Mouse (Mus musculus) forebrain, embryonic 11.5 days (tissue): ENCODE measurements around the gene Tiprl. TPM values are rescaled to one million over a fixed set of nuclear protein-coding genes. Genes with fewer than 3 reads are reported as not detected.
A peak's percentile ranks its signal among the peaks of the same experiment; 100 is the strongest.

Experiments
- ATAC-seq: fragments of 200-750 bp; cut with Nextera tagmentation; replicated peaks from 2 replicates; pipeline ENCODE4 v1.8.0; 2017; ENCODE audit warnings: moderate TSS enrichment; ENCODE audit not compliant: low FRiP score
- DNase-seq: peaks from one replicate; pipeline ENCODE4 v3.0.0-alpha.2; 2017; ENCODE audit warnings: low spot score
- H3K27ac ChIP-seq: fragments of 300-500 bp; sonication (generic); 2 replicates; pipeline ENCODE4 v1.5.1; 2014; ENCODE audit warnings: low read depth, low read length
- H3K27me3 ChIP-seq: fragments of 300-500 bp; sonication (generic); 2 replicates; pipeline ENCODE4 v1.6.1; 2014; ENCODE audit warnings: mild to moderate bottlenecking, low read length, mixed read lengths; ENCODE audit not compliant: control insufficient read depth, insufficient read depth
- H3K36me3 ChIP-seq: fragments of 300-500 bp; sonication (generic); 2 replicates; pipeline ENCODE4 v1.6.1; 2014; ENCODE audit warnings: mild to moderate bottlenecking, low read length, moderate library complexity, mixed read lengths; ENCODE audit not compliant: control insufficient read depth, insufficient read depth
- H3K4me1 ChIP-seq: fragments of 300-500 bp; sonication (generic); replicated peaks from 2 replicates; pipeline ENCODE4 v1.6.1; 2014; ENCODE audit warnings: low read length, mixed read lengths; ENCODE audit not compliant: control insufficient read depth, insufficient read depth
- H3K4me2 ChIP-seq: fragments of 300-500 bp; sonication (generic); 2 replicates; pipeline ENCODE4 v1.6.1; 2014; ENCODE audit warnings: low read depth, mild to moderate bottlenecking, low read length, moderate library complexity, mixed read lengths; ENCODE audit not compliant: severe bottlenecking
- H3K4me3 ChIP-seq: fragments of 300-500 bp; sonication (generic); 2 replicates; pipeline ENCODE4 v1.5.1; 2014; ENCODE audit warnings: low read depth, low read length
- H3K9ac ChIP-seq: fragments of 300-500 bp; sonication (generic); 2 replicates; pipeline ENCODE4 v1.6.1; 2014; ENCODE audit warnings: low read length
- H3K9me3 ChIP-seq: fragments of 300-500 bp; sonication (generic); 2 replicates; pipeline ENCODE4 v1.6.1; 2016; ENCODE audit warnings: low read length, mixed read lengths; ENCODE audit not compliant: control insufficient read depth
- WGBS: fragments of 180-500 bp; shearing (Covaris S2); extraction: QIAGEN DNeasy Blood & Tissue Kit; methylation state at CpG from one replicate; pipeline ENCODE4 v1.1.7; 2014; 5-methylcytosine and 5-hydroxymethylcytosine counted together
- polyA plus RNA-seq: library from polyadenylated mRNA; unstranded; fragments of >200 nt; fragmentation: Nextera tagmentation; extraction: Ambion mirVana; gene quantifications from 2 replicates; pipeline ENCODE4 v1.2.1, GENCODE M21; 2014

Gene Tiprl
- polyA plus RNA-seq, 1 experiment from 2014 or later = 104 TPM

- 84% methylated on average over 5 of the region's 5 CpGs for WGBS
- H3K9me3 ChIP-seq = no peaks in the 10 kb centered on the region
- no peak overlapping the region for H3K4me2 ChIP-seq
- DNase-seq = peak; percentile 41
- H3K4me3 ChIP-seq = no peak overlapping the region
- no peak for ATAC-seq
- H3K36me3 ChIP-seq = no peaks in the 10 kb centered on the region
- H3K27me3 ChIP-seq = no peaks in the 10 kb centered on the region
- H3K9ac ChIP-seq = no peak overlapping the region
- no peak overlapping the region for H3K27ac ChIP-seq
- H3K4me1 ChIP-seq = no peaks in the 10 kb centered on the region
These were observed 57.5 kb downstream of the Tiprl start for GRCm38 (mm10) chr1:165179321-165179720.

DNA sequence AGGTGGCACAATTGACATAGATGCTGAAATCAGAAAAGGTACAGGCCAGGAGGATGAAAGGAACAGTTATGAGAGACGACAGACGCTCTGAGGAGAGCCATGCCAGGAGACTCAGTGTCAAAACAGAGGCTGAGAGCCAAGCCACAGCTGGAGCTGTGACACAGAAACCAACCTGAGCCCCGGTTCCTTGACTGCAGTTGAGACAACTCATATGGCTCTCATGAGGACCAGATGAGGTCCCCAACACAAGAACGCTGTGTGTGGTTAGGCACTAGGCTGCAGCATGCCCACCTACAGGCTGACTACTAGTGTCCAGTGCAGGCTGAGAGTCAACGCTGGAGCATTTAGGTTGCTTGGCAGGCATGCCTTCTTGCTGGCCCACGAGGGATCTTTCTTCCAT lies 58.7 kb downstream of the Tiprl start:
- Histone ChIP-seq H3K9me3 (no peaks in the 10 kb centered on the region), H3K4me1 (no peaks in the 10 kb centered on the region), H3K4me2 (no peak overlapping the region), H3K27ac (no peak overlapping the region), H3K36me3 (no peaks in the 10 kb centered on the region), H3K9ac (no peak overlapping the region), H3K4me3 (no peak overlapping the region), H3K27me3 (no peaks in the 10 kb centered on the region)
- ATAC-seq (no peak), DNase-seq (peak; percentile 46)
- WGBS = 84% methylated on average over 6 of the region's 6 CpGs

DNA sequence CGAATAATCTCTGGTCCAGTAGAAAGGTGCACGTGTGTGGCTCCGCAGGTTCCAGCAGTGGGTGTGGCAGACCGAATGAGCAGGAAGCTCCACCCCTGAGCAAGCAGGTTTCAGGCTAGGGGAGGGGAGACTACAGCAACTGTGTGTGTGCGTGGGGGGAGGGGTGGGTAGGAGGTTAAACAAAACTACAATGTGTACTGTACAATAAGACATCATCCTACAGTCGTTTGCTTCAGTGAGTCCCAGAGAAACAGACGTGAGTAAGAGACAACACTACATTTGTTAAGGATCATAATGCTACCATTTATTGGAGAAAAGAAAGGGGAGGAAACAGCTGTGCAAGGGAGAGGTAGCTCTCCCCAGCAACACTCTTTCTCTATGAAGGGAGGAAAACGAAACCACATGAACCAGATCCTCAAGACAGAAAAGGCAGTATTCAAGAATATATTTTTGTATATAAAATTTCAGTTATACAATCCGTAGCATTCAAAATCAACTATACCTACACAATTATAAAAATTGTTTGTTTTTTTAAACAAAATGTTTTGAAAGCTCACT lies 62.7 kb downstream of the Tiprl start:
- Histone ChIP-seq H3K4me1 (no peaks in the 10 kb centered on the region), H3K4me2 (no peak overlapping the region), H3K27me3 (no peaks in the 10 kb centered on the region), H3K9ac (no peak overlapping the region), H3K9me3 (no peaks in the 10 kb centered on the region), H3K4me3 (no peak overlapping the region), H3K36me3 (no peaks in the 10 kb centered on the region), H3K27ac (no peak overlapping the region)
- 57% methylated on average over 6 of the region's 9 CpGs for WGBS
- ATAC-seq (no peak), DNase-seq (no peak)

- DNase-seq (peak; percentile 32), ATAC-seq (no peak)
- no peaks in the 10 kb centered on the region for H3K9me3 ChIP-seq
- H3K4me1 ChIP-seq = no peaks in the 10 kb centered on the region
- H3K27ac ChIP-seq = no peak overlapping the region
- no peak overlapping the region for H3K4me2 ChIP-seq
- no peaks in the 10 kb centered on the region for H3K36me3 ChIP-seq
- no peak overlapping the region for H3K4me3 ChIP-seq
- H3K27me3 ChIP-seq = no peaks in the 10 kb centered on the region
- WGBS = 84% methylated on average over 7 of the region's 8 CpGs
- no peak overlapping the region for H3K9ac ChIP-seq
These were observed 65.5 kb downstream of the Tiprl start for GRCm38 (mm10) chr1:165171277-165171676.

DNA sequence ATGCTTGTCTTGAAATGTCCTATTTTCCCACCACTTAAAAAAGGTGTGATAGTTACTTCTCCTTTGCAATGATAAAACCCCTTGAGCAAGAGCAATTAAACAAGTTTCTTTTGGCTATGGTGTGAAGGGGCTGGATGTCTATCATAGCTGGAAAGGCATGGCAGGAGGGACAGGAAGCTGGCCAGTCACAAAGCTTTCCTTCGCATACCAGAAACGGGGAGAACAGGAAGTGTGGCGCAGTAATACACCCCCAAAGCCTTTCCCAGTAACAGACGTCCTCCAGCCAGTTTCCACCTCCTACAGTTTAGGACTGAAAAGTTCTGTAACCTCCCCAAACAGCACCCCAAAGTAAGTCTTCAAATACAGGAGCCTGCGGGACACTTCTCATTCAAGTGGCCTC lies 66.6 kb downstream of the Tiprl start:
- WGBS = 85% methylated on average over 5 of the region's 5 CpGs
- Histone ChIP-seq H3K27me3 (no peaks in the 10 kb centered on the region), H3K9me3 (no peaks in the 10 kb centered on the region), H3K4me1 (no peaks in the 10 kb centered on the region), H3K9ac (no peak overlapping the region), H3K27ac (no peak overlapping the region), H3K36me3 (no peaks in the 10 kb centered on the region), H3K4me3 (no peak overlapping the region), H3K4me2 (no peak overlapping the region)
- DNase-seq = no peak
- no peak for ATAC-seq

GRCm38 (mm10) chr1:165169462-165169861 lies 67.3 kb downstream of the Tiprl start:
- WGBS = 89% methylated on average over 3 of the region's 3 CpGs
- Histone ChIP-seq H3K9me3 (no peaks in the 10 kb centered on the region), H3K4me3 (no peak overlapping the region), H3K4me1 (no peaks in the 10 kb centered on the region), H3K36me3 (no peaks in the 10 kb centered on the region), H3K27me3 (no peaks in the 10 kb centered on the region), H3K27ac (no peak overlapping the region), H3K9ac (no peak overlapping the region), H3K4me2 (no peak overlapping the region)
- DNase-seq (peak; percentile 9), ATAC-seq (no peak)

GRCm38 (mm10) chr1:165164920-165165319 lies 71.9 kb downstream of the Tiprl start:
- Histone ChIP-seq H3K27me3 (no peaks in the 10 kb centered on the region), H3K4me1 (no peaks in the 10 kb centered on the region), H3K9me3 (no peaks in the 10 kb centered on the region), H3K36me3 (no peaks in the 10 kb centered on the region), H3K27ac (no peak overlapping the region), H3K9ac (no peak overlapping the region), H3K4me3 (no peak overlapping the region), H3K4me2 (no peak overlapping the region)
- whole genome bisulfite sequencing = 63% methylated on average over 6 of the region's 6 CpGs
- DNase-seq (peak; percentile 19), ATAC-seq (no peak)

Other genes starting within 250 kb of the Tiprl start
- not detected in 2 replicates for gene Tbx19, start 76.2 kb downstream of the Tiprl start, polyA plus RNA-seq
- 13.2 and 14.0 TPM in 2 replicates for gene Sft2d2, start 42.6 kb downstream of the Tiprl start, polyA plus RNA-seq
- 2.2 and 2.5 TPM in 2 replicates for gene Gpr161, start 58.8 kb upstream of the Tiprl start, polyA plus RNA-seq
- 7.8 and 8.1 TPM in 2 replicates for gene Dcaf6, start 223.5 kb upstream of the Tiprl start, polyA plus RNA-seq
- 95.8 and 100.0 TPM in 2 replicates for gene Mpc2, start 223.6 kb upstream of the Tiprl start, polyA plus RNA-seq
- gene Adcy10, start 248.2 kb upstream of the Tiprl start, polyA plus RNA-seq = 0.05 and 0.13 TPM in 2 replicates